Mouse (Mus musculus) urinary bladder, postnatal 25 days (tissue): ENCODE measurements around the gene Osbpl10.
A peak's percentile ranks its signal among the peaks of the same experiment; 100 is the strongest.

Experiments
- DNase-seq: peaks from one replicate; pipeline ENCODE4 v3.0.0; 2022; ENCODE audit warnings: low spot score

Osbpl10 gene

DNA sequence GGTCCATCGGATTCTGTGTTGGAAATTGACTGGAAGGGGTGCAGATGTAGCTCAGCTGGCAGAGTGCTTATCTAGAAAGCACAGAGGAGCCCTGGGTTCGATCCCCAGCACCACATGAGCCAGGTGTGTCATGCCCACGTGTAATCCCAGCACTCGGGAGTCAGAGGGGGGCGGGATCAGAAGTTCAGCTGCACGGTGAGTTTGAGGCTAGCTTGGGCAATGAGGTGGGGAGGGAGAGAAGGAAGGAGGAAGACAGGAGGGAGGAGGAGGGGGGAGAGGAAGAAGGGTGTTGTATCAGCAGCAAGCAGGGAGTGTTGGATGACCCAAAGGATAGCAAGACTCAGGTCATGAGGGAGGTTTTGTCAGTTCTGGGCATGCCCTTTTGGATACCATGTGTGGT, 55.9 kb downstream of the Osbpl10 start:
- DNase-seq = no peak

DNA sequence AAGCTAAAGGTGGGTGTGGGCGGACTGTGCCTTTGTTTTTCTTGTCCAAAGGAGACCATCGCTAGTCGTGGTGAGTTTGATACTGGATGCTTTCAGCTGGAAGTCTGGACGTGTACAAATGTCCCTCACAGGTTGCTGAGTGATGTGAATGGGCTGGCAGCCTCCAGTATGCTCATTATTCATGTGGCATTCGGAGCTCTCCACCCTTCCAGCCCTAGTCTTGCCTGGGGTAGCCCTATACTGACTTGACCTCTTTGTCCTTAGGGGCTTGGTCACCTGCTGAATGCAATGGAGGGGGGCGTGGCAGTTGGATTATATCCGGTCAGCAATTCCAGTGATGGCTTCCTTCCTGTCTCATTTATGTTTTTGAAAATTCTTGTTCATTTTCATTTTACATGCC, 56.4 kb downstream of the Osbpl10 start:
- no peak for DNase-seq

DNA sequence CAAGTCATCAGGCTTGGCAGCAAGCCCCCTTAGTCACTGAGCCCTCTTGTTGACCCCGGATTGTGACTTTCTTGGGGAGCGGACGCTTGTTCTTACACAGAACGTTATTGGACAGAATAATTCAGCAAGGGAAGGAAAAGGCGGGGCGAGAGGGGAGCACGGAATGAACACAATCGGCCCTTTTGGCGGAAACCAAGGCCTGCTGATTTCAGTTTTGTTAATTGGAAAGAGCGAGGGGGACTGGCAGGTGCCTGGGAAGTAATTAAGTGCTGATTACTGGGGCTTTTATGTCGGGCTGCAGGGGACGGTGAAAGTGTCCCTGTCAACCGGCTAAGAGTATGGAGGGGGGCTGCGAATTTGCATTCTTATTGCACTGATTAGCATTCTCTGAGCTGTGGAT, 59.8 kb downstream of the Osbpl10 start:
- DNase-seq = no peak

DNA sequence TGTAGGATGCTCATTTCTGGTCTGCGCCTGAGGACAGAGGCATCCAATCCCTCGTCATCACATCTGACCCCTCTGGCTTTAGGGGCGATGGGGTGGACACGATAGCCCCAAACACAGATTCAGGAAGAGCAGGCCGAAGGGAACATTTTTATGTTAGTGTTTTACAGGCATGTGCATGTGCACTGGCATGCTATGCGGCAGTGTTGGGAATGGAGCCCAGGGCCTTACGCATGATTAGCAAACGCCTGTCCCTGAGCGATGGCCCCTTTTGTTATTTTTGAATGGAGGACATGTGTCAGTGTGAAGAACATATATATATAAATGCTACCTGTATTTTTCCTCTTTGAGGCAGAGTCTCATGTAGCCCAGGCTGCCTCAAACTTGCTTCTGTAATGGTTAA, 60.3 kb downstream of the Osbpl10 start:
- DNase-seq = no peak

DNA sequence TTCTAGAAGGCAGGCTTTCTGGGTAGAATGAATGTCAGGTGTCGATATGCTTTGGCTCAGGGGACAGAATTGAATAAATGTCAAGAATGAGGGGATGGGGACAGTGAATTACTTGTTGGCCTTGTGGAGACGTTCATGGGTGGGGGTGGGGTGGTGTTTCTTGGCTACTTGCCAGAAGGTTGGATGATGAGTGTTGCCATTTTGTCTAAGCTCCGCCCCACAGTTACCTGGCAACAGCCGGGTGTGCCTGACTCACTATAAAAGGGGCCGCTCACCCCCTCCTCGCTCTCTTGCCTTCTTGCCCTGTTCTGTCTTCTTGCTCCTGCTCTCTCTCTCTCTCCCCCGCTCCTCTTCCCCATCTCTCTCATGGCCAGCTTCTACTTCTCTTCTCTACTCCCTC, 60.9 kb downstream of the Osbpl10 start:
- no peak for DNase-seq

DNA sequence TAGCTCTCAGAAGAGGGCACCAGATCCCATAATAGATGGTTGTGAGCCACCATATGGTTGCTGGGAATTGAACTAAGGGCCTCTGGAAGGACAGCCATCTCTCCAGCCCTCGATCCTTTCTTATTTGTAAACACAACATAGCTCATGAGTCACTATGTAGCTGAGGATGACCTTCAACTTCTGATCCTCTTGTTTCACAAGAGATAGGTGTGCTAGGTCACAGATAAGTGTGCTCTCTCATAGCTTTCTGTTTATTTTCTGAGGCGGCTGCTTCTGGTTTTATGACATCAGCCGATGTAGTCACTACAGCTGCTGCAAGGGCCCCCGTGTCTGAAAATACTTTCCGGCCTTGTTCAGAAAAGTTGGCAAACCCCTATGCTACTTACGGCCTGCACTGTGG, 64.2 kb downstream of the Osbpl10 start:
- DNase-seq = no peak

DNA sequence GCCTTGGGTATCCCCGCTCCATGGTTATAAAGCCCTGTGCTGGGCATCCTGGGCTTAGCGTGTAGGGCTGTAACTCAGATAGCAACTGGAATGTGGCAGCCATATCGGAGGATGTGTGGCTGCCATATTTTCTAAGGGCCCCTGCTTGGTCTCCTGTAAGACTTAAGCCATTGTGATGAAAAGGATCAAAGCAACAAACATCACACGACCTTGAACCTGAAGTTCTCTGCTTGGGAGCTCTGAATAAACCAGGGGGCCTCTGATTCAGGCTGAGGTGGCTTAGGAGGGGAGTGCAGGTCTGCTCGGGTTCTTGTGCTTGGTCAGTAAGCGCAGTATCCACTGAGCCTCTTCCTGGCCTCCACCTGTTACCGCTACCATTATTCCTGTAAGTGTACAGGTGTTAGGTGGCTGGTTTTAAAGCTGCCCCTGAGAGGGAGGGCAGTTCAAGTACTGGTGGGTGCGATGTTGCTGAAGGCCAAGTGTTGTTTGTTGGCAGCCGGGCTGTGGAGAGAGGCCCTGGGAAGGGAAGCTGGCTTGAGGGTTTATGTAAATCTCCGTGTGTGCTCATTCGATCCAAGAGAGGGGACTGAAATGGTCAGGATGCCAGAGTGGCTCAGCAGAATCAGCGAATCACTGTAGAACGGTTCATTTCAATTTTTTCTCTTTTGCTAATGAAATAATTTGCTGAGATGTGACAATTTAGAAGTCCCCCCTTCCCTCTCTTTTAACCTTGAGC, 64.8 kb downstream of the Osbpl10 start:
- no peak for DNase-seq

DNA sequence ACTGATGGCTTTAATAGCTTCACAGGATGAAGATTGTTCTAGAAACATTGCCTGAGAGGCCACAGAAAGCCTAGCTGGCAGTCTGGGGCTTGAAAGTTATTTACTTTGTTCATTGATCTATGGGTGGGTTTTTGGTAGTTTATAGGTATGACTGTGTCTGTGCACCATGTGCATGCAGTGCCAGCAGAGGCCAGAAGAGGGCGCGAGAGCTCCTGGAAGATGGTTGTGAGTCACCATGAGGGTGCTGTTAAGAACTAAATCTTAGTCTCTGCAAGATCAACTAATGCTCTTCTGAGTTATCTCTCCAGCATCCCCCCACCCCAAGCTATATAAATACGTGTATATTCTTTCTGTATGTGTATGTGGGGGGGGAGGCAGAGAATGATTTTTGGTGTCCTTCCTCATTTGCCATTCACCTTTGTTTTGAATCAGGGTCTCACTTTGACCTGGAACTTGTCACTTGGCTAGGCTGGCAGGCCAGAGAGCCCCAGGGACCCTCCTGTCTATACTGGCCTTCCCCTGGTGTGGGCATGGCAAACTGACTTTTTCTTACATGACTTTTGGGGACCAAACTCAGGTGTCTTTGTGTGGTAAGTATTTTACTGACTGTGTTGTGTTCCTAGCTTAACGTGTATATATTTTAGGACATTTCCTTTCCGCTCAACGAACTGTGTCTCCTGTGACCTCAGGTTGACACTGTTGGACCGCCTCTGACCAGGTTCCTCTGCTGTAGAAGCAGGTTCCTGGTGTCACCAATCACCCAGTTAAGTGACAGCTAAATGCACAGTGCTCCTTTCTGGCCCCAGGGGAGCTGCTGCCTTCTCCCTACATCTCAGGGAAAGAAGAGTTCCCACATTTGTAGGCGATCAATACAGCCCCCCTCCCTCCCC, 65.8 kb downstream of the Osbpl10 start:
- DNase-seq = no peak

DNA sequence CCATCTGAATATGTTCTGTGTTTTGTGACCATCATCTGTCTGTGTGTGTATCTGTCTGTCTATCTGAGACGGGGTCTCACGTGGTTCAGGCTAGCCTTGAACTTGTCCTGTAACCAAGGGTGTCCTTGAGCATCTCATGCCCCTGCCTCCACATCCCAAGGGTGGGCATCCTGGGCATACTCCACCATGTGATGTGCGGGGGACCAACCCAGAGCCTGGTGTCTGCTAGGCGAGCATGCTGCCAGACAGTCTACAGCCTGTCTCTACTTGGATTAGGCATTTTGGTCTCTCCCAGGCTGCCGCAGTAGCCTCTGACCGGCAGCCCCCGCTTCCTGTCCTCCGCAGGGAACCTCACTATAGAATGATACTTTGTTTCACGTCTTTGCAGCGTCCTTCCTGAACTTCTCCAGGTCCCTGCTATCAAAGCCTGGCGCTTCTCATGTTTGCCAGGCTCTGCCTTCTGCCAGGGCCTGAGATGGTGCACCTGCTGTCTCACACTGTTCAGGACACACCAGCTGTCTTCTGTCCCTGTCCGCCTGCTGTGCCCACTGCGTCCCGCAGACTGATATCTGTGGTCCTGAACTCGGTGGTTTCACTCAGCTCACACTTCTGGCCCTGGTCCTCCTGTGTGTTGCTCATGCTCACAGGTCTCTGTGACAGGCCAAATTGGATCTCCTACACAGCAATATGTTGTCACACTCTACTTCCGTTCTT, 66.9 kb downstream of the Osbpl10 start:
- DNase-seq = no peak

DNA sequence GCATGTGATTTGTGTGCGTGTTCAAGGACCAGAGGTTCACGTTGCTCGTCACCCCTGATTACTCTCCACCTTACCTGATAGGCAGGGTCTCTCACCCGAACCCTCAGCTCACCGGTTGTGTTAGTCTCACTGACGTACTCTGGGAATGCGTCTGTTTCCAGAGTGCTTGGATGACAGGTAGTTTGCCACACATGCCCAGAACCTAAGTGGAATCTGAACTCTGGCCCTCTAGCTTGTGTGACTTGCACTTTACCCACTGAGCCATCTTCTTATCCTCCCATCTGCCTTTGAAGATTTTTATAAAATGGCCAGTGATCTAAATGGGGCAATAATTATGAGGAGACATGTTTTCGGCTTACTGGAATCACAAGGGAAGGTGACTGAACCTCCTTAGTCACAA, 68.3 kb downstream of the Osbpl10 start:
- no peak for DNase-seq

DNA sequence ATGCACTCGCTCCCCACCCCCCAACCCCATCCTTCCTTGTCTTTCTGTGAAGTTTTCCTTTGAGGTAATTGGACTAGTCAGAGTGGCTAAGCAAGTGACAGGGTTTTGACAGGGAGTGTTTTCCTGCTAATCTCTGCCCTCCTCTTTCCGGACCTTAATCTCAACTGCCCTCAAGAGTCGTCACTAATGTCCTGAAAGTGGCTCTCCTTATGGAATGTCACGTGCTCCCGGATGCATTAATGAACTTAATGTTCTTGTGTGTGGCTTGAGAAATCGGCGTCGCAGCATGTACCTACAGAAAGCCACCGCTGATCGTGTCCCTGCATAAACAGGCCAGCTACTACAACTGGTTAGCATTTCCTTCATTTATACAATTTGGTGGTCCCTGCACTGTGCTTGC, 70.0 kb downstream of the Osbpl10 start:
- DNase-seq = no peak

DNA sequence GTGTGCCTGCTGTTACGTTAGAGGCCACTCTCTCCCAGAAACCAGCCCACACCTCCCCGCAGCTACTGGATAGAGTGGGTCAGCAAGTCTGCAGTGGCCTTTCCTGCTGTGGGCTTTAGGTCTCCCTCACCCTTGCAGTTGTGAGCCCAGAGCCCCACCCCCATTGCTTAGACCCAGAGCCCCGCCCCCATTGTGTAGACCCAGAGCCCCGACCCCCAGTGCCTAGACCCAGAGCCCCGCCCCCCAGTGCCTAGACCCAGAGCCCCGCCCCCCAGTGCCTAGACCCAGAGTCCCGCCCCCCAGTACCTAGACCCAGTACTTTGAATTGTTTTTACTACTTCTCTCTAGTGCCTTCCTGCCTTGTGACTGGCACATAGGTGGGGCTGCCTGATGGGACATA, 70.5 kb downstream of the Osbpl10 start:
- no peak for DNase-seq

DNA sequence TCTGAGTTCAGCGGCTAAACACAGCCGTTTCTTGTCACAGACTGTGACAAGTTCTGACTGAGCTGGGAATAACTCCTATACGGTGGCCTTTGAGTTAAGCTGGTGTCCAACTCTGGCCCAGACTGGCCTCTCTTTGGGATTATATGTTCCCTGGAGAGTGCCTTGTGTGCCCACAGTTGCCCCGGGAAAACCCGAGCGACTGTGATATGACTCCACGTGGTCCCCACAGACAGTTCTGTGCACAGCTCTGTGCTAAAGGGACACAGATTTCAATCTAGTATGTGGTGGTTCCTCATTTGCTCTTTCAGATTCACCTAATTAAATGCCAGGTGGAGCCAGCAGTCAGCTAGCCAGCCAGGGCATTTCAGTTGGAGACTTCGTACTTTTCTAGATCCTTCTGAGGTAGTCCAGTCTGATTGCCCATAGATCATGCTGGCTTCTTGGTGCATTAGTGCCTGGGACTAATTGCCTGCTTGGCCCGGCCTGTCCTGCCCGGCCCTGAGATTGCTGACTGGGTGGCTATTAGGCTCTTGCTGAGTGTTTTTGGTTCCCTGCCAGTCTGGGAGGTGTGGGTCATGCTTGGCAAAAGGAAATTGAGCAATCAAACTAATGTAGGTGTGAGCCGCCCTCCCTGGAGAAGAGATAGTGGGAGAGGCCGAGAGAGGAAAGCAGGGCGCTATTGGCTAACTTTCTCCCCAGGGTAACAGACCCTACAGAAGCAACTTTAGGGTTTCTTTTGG, 71.8 kb downstream of the Osbpl10 start:
- DNase-seq = peak; percentile 8

DNA sequence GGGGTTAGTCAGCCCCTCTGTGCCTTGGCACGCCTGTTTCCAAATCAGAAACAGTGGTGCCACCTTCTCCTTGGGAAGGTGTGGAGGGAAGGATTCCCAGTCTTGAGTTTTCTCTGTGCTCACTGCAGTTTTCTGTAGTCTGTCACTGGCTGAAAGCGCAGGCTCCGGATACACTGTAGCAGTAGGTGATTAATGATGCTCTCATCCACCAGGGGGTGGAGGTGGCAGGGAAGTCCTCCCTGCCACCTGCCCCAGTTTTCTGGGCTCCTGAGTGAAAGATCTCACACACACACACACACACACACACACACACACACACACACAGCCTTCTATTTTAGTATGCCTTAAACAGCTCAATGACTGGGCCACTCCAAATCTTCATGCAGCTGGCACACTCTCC, 73.6 kb downstream of the Osbpl10 start:
- no peak for DNase-seq

DNA sequence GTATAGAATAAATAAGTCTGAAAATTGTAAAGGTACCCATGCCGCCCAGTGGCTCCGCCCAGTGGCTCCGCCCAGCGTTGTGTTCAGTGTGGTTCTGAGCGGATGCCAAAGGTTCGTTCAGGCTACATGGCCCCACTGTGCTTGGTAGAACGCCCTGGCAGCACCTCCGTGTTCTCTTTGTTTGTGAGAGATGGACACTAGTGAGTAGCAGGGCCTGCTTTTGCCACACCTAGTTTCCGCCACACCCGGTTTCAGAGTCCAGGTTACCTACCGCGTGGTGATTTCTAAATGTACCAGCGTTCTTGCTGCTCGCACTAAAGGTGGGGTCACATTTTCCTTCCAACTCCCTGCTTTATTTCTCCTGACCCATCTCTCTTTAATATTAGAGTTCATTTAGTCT, 75.4 kb downstream of the Osbpl10 start:
- DNase-seq = no peak

DNA sequence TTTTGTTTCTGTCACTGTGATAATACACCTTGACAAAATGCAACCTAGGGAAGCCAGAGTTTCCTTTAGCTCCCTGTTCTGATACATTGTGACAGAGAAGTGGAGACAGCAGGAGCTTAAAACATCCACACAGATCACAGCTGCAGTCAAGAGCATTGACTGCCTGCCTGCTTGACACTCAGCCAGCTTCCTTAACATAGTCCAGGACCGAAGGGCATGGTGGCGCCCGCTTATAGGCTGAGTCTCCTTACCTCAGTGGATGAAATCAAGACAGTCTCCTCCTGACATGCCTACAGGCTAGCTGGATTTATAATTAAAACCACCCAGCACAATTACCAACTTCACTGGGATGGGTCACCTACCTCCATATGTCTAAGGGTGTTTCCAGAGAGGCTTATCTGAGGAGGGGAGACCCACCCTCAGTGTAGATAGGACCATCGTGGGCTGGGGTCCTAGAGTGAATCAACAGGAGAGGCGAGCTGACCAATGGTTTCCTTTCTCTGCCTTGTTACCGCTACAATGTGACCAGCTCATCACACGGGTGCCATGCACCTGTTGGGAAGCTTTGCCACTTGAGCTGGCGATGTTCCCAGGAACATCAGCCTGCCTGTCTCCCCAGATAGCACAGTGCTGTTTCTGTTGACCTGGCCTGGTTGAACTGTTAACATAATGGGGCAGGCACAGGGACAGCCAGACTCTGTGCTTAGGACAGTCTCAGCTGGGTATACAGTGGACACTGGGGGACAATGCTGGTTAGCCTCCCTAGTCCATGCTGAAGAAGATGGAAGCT, 76.9 kb downstream of the Osbpl10 start:
- no peak for DNase-seq

DNA sequence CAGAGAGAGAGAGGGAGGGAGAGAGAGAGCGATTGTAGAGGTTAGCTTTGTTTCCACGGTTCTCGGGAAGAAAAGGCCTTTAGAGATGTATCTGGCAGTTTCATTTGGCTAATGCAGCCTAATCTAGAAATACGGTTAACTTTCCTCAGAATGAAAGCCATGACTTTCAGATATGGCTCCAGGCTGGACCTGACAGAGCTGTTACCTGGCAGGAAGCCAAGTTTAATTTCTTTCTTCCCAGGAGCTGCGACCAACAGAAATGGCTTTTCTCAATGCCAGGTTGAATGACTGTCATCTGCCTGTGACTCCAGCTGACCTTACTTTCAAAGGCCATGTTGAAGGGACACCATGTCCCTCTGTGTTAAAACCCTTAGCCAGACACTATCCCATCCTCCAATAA, 80.4 kb downstream of the Osbpl10 start:
- no peak for DNase-seq

DNA sequence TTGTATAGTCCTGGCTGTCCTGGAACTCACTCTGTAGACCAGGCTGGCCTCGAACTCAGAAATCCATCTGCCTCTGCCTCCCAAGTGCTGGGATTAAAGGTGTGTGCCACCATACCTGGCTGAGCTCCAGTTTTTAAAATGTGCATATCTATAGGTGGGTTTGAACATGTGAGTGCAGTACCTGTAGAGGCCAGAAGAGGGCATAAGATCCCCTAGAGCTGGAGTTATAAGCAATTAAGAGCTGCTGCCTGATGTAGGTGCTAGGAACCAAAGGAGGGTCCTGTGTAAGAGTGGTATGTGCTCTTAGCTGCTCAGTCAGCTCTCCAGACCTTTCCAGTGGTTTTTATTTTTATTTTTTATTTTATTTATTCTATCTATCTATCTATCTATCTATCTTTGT, 86.5 kb downstream of the Osbpl10 start:
- DNase-seq = no peak

DNA sequence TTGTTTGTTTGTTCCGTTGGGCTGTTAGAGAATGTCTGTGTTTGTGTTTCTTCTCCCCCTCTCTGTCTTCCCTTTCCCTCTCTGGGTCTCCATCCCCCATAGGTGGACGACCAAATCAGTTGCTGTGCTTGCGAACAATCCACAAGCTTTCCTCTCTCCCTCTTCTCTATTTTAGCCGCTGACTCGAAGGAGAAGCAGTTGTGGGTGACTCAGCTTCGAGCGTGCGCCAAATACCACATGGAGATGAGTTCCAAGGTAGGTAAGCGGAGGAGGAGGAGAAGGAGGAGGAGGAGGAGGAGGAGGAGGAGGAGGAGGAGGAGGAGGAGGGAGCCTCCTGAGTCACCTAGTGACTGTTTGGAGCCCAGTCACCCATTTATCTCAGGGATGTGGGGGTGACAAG, 88.7 kb downstream of the Osbpl10 start:
- DNase-seq = no peak

DNA sequence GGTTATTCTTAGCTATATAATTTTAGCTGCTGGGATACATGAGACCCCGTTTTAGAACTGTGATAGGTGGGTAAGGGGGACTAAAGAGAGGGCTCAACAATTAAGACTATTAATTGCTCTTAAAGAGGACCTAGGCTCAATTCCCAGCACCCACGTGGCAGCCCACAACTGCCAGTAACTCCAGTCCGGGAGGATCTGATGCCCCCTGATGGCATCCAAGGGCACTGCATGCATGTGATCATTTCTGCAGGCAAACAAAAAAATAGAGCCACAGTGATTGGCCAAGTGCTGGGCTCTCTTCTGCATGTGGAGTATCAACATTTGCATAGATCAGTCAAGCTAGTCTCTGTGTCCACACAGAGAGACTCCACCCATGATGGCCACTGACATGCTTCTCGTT, 96.8 kb downstream of the Osbpl10 start:
- no peak for DNase-seq

DNA sequence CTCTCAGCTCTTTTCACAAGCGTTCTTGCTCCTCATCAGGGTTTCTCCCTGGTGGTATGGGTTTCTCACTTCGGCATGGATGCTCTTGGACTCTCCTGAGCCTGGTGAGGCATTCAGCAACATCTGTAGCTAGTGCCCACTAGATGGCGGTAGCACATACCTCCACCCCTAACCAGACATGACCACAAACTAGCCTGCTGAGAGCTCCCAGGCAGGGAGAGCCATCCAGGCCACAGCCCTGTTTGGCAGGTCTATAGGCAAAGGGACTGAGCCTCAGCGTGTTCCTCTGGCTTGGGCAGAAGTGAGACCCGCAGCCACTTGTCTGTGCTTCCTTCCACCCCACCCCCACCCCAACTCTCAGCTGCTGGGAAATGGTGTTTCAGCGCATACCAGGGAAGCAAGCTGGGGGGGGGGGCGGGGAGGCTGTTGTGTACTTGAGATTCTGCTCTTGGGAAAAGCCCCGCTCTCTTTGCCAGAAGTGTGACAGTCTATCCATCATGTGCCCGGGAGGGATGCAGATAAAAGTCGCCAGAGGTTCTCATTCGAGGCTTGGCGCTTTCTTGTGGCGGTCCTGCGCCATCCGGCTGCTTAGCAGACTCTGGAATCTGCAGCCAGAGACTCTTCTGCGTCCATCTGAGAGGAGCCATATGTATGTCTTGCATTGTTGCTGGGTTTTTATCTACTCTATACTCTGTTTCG, 110.1 kb downstream of the Osbpl10 start:
- peak; percentile 48 for DNase-seq
